Mouse (Mus musculus): ENCODE data around the gene Gm3448.
"Not testable (repeated sequence)": the region's sequence is repeated elsewhere in the genome, so short reads cannot be mapped to it uniquely, and the experiment has no call there.

Gm3448 gene

GRCm38 (mm10) chr17:15041175-15041729 lies at the start of gene Gm3448, which contains the start of the genes Ermard and Tcte3:
TSS of gene Gm3448 (minus strand) at chr17:15041537.
TSS of gene Ermard (plus strand) at chr17:15041208.
TSS of gene Tcte3 (minus strand) at chr17:15041488.
- DNase-seq (ENCODE audit: low spot score): not testable (repeated sequence)

DNA sequence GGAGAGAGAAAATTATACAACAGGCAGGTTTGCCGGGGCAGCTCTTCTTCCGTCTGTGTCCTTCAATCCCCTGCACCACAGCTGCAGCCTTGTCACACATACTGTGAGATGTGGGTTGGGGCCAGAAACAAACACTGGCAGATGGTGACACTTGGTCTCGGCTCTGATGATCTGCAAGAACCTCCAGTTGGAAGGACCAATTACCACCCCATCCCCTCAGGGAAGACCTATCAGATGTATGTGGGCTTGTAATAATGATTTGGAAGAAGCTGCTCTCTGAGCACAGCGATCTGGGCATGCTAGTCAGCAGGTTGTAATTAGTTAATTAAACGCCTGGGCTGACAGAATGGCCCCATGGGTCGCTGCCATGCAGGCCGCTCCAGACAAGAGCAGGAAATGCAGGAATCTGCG lies 47.3 kb upstream of the Gm3448 start:
- no peak for DNase-seq (ENCODE audit: low spot score)

GRCm38 (mm10) chr17:15088166-15088565 lies 46.8 kb upstream of the Gm3448 start:
- DNase-seq (ENCODE audit: low spot score): peak; percentile 16

DNA sequence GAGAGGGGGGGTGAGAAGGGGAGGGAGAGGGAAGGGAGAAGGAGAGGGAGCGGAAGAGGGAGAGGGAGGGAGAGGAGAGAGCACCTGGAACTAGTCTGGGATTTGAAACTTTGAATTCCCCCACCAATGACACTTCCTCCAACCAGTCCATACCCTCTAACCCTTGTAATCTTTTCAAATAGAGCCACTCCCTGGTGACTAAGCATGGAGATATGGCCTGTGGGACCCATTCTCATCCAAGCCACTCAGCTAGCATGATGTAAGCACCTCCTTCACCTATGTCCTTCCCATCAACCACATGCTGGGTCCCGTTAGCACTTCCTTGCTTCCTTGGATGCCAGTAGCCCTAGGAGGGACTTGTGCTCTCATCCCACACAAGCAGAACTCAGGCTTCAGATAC lies 43.7 kb upstream of the Gm3448 start:
- DNase-seq (ENCODE audit: low spot score): peak; percentile 55

GRCm38 (mm10) chr17:15084226-15084848 lies 43.0 kb upstream of the Gm3448 start:
- peak; percentile 65 for DNase-seq (ENCODE audit: low spot score)

DNA sequence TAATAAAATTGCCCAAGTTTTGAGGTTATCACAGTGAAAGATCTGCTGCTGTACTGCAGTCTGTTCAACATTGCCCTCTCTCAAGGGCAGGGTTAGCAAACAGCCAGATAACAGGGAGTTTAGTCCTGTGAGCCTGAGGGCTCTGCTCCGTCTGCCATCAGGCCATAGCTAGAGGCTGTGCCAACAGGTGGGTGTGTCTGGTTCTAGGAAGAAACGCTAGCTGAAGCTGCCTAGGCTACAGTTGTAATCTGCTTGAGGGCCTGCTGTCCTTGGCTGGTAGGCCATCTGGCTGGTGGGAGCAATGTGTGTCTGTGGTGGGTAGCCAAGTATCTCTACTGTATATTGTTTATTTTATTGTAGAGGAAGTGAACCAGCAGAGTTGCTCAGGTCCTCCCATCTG lies 36.2 kb upstream of the Gm3448 start:
- no peak for DNase-seq (ENCODE audit: low spot score)

GRCm38 (mm10) chr17:15075033-15075432 lies 33.7 kb upstream of the Gm3448 start:
- DNase-seq (ENCODE audit: low spot score): no peak

GRCm38 (mm10) chr17:15072211-15072610 lies 30.9 kb upstream of the Gm3448 start:
- no peak for DNase-seq (ENCODE audit: low spot score)

DNA sequence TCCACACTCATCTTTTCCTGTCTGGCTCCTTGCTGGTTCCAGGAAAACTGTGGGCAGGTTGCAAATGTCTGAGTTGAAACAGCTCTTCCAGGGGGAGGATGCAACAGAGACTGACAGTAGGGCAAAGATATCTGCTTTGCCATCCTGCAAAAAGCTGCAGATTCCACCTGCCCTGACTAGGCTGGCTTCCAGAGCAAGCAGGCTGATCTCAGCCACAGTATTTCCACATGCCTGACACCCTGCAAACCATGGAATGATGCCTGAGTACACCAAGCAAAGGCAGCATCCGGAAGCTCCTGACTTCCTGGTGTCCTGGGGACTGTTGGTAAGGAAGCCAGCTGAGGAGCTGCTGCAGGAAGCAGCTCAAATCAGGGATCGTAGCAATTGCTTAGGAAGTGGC lies 27.8 kb upstream of the Gm3448 start:
- no peak for DNase-seq (ENCODE audit: low spot score)

- no peak for DNase-seq (ENCODE audit: low spot score)
Measured at GRCm38 (mm10) chr17:15068040-15068792, 26.9 kb upstream of the Gm3448 start.

GRCm38 (mm10) chr17:15066911-15067310 lies 25.6 kb upstream of the Gm3448 start:
- DNase-seq (ENCODE audit: low spot score): no peak

DNA sequence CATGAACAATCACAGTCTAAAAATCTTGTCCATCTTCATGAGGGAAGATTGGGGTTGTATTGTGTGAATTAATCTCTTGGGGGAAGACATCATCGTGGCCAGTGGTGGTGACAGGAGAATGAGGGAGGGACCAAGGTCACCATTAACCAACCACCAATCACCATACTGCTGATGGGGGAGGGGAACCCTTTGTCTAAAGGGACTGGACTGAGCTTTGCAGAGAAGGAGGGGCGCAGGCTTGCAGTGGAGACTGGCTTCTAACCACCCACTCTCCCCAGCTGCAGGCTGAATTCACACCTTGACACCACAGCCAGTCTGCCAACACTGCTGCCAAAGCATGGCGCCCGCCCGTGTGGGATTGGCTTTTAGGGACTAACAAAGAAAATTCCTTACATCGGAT lies 24.7 kb upstream of the Gm3448 start:
- no peak for DNase-seq (ENCODE audit: low spot score)

DNA sequence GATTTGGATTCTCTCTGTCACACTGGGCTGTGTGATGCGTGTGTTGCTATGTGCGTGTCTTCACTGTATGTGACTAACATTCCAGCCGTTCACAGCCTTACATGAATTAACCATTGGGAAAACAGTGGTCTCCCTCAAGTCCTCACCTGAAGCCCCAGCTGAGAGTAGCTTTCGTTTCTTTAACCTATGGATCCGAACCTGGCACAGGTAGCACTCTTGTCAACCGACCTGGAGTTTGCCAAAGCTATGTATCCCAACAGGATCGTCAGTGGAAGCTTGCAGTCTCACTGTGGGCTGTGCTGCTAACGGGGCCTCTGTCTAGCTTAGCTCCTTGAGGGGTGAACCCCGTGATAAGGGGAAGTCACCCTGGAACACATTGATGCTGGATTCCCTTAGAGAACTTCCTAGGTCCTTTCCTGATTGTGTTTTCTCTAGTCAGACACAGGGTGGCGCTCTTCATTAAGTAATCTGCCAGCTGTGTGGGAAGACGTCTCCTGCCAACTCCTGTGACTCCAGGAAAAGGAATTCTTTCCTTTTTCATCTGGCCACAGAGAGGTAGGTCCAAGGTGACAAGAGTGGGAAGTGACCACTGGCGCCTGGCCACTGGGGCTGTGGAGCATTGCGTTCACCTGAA lies 24.2 kb upstream of the Gm3448 start:
- DNase-seq (ENCODE audit: low spot score): peak; percentile 53

- DNase-seq (ENCODE audit: low spot score): no peak
Measured at GRCm38 (mm10) chr17:15060356-15060755, 19.0 kb upstream of the Gm3448 start.

DNA sequence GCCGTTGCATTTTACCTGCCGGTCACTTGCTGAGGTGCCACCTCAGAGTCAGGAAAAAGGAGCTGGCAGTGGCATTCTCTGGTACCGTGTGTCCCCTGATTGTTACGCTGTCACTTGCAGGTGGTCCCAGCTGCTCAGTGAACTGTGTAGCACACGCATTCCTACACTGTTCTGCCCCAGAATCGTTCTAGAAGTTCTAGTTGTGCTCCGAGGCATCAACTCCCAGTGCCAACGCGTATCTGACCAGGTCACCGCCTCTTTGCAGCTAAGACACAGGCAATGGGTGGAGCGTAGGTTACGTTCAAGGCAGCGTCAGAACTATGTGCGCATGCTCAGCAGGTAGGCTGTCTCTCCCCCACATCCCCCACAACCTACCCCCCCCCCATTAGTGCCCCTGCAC lies 18.3 kb upstream of the Gm3448 start:
- no peak for DNase-seq (ENCODE audit: low spot score)

DNA sequence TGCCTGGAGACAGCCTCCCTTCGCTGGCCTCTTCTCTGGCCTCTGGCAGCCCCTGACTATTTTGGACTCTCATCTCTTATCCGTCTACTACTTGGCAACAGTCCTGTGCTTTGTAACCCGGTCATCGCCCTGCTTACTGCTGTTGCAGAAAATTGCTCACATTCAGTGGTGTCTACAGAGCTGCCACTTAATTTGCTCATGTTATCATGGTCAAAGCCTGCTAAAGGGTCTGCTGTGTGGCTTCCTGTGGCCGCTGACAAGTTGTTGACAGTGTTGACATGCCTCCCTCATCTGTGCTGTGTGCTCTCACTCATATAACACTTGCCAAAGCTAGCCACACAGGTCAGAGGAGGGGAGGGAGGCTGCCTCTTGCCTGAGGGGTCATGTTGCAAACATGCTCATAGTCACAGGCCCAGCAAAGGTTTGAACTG lies 16.8 kb upstream of the Gm3448 start:
- DNase-seq (ENCODE audit: low spot score): no peak

- no peak for DNase-seq (ENCODE audit: low spot score)
Measured at GRCm38 (mm10) chr17:15055925-15056324, 14.6 kb upstream of the Gm3448 start.

DNA sequence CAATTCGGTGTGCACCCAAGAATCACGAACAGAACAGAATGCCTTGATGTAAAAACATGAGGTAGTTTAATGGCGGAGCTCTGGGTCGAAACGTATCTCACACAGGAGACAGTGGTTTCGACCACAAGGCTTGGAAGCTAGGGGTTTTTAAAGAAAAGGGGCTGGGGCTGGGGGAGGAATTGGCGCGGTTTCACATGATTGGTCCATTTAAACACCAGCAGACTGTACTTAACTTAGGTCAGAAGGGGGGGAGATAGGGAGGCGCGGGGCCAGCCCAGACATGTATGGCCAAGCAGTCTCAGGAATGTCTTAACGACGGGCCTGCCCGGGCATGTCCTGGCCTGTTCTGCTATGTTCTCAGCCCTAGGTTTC lies 12.5 kb upstream of the Gm3448 start:
- not testable (repeated sequence) for DNase-seq (ENCODE audit: low spot score)

GRCm38 (mm10) chr17:15053183-15053828 lies 12.0 kb upstream of the Gm3448 start:
- DNase-seq (ENCODE audit: low spot score): not testable (repeated sequence)

DNA sequence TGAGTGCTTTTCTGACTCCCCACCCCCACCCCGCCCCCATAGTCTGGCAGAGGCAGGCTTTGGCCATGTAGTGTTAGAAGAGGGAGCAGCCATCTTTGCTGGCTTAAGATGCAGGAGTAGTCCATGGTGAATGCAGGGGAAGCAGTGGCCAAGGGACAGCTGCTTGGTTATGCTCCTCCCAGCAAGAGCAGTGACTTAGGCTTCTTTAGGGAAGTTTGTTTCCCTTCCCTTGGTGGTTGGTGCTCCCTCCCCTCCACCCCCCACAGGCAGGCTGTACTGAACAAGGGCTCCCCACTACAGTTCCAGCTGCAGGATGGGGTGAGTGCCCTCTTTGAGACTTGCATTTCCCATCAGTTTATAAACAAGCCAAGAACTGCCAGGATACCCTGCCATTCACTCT lies 11.4 kb upstream of the Gm3448 start:
- DNase-seq (ENCODE audit: low spot score): not testable (repeated sequence)

DNA sequence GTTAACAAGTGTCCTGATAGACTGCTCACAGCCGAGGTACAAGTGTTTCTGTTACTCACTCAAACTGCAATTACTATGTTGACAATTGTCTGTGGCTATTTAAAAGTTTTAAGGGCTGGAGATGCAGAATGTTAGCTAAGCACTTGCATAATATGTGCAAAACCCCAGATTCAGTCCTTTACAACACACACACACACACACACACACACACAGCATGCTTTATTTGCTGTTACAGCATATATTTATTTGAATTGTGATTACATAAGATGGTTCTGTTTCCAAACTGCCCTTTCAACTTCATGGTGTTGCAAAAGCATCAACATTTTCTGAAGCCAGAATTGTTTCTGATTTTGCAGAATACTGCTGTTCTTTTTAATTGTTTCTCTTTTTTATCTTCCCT lies 9.0 kb upstream of the Gm3448 start:
- DNase-seq (ENCODE audit: low spot score): not testable (repeated sequence)

- not testable (repeated sequence) for DNase-seq (ENCODE audit: low spot score)
Measured at GRCm38 (mm10) chr17:15040455-15040854, 882 bp downstream of the Gm3448 start.
